Mouse (Mus musculus) embryo, embryonic 10 days (tissue): ENCODE data around the gene Klk8.

Experiments
- DNase-seq: peaks from one replicate; pipeline ENCODE4 v3.0.0-alpha.2; 2015; ENCODE audit warnings: low spot score

Klk8 gene

GRCm38 (mm10) chr7:43797333-43797769, at the start of gene Klk8:
Klk8 (plus strand) TSS chr7:43797577.
- peak; percentile 12 for DNase-seq

- DNase-seq = no peak
Measured at GRCm38 (mm10) chr7:43747788-43748187, 49.6 kb upstream of the Klk8 start.

GRCm38 (mm10) chr7:43752806-43753205, 44.6 kb upstream of the Klk8 start:
- DNase-seq = no peak

GRCm38 (mm10) chr7:43766484-43766883, 30.9 kb upstream of the Klk8 start:
- DNase-seq = peak; percentile 21

- DNase-seq = no peak
Measured at GRCm38 (mm10) chr7:43768597-43768996, 28.8 kb upstream of the Klk8 start, which contains the start of gene Klk12. Klk12 (plus strand) TSS chr7:43768897.

- DNase-seq = no peak
Measured at GRCm38 (mm10) chr7:43769636-43770035, 27.7 kb upstream of the Klk8 start.

GRCm38 (mm10) chr7:43770701-43771100, 26.7 kb upstream of the Klk8 start:
- no peak for DNase-seq

- DNase-seq = no peak
Measured at GRCm38 (mm10) chr7:43771916-43772315, 25.5 kb upstream of the Klk8 start.

- no peak for DNase-seq
Measured at GRCm38 (mm10) chr7:43772901-43773300, 24.5 kb upstream of the Klk8 start.

GRCm38 (mm10) chr7:43774364-43774763, 23.0 kb upstream of the Klk8 start, which contains the start of gene Klk11:
Klk11 (plus strand) TSS chr7:43774604.
- DNase-seq = no peak

- no peak for DNase-seq
Measured at GRCm38 (mm10) chr7:43774802-43775201, 22.6 kb upstream of the Klk8 start.

GRCm38 (mm10) chr7:43775311-43776057, 21.9 kb upstream of the Klk8 start:
- DNase-seq = peak; percentile 1

- DNase-seq = no peak
Measured at GRCm38 (mm10) chr7:43776506-43776905, 20.9 kb upstream of the Klk8 start.

GRCm38 (mm10) chr7:43777423-43777822, 20.0 kb upstream of the Klk8 start:
- peak; percentile 2 for DNase-seq

- no peak for DNase-seq
Measured at GRCm38 (mm10) chr7:43778176-43778970, 19.0 kb upstream of the Klk8 start.

GRCm38 (mm10) chr7:43780241-43780640, 17.1 kb upstream of the Klk8 start:
- DNase-seq = peak; percentile 2

- DNase-seq = no peak
Measured at GRCm38 (mm10) chr7:43780746-43781145, 16.6 kb upstream of the Klk8 start, which contains the start of gene Klk10. Klk10 (plus strand) TSS chr7:43781035.

GRCm38 (mm10) chr7:43781541-43781940, 15.8 kb upstream of the Klk8 start:
- peak; percentile 3 for DNase-seq

- peak; percentile 87 for DNase-seq
Measured at GRCm38 (mm10) chr7:43782275-43783265, 14.8 kb upstream of the Klk8 start.

GRCm38 (mm10) chr7:43785286-43785685, 12.1 kb upstream of the Klk8 start:
- DNase-seq = no peak

GRCm38 (mm10) chr7:43788096-43788495, 9.3 kb upstream of the Klk8 start:
- no peak for DNase-seq

- DNase-seq = no peak
Measured at GRCm38 (mm10) chr7:43789295-43789694, 8.1 kb upstream of the Klk8 start.
